Mouse (Mus musculus) liver, embryonic 13.5 days (tissue): ENCODE measurements around the gene Ahctf1. TPM values are rescaled to one million over a fixed set of nuclear protein-coding genes. Genes with fewer than 3 reads are reported as not detected.
"Not testable (repeated sequence)": the region's sequence is repeated elsewhere in the genome, so short reads cannot be mapped to it uniquely, and the experiment has no call there.

Experiments used
- ATAC-seq: fragments of 200-750 bp; cut with Nextera tagmentation; 2 replicates; pipeline ENCODE4 v1.8.0; 2017; ENCODE audit warnings: low read depth, mild to moderate bottlenecking, moderate number of reproducible peaks, moderate library complexity
- DNase-seq: peaks from one replicate; pipeline ENCODE4 v3.0.0; 2022
- H3K27ac ChIP-seq: fragments of 300-500 bp; sonication (generic); 2 replicates; pipeline ENCODE4 v1.5.1; 2015; ENCODE audit warnings: moderate library complexity, mild to moderate bottlenecking, inconsistent platforms
- H3K27me3 ChIP-seq: fragments of 300-500 bp; sonication (generic); 2 replicates; pipeline ENCODE4 v1.6.1; 2015; ENCODE audit warnings: mild to moderate bottlenecking, inconsistent platforms
- H3K36me3 ChIP-seq: fragments of 300-500 bp; sonication (generic); 2 replicates; pipeline ENCODE4 v1.6.1; 2015; ENCODE audit warnings: mild to moderate bottlenecking, inconsistent platforms
- H3K4me1 ChIP-seq: fragments of 300-500 bp; sonication (generic); replicated peaks from 2 replicates; pipeline ENCODE4 v1.6.1; 2015; ENCODE audit warnings: inconsistent platforms
- H3K4me2 ChIP-seq: fragments of 300-500 bp; sonication (generic); 2 replicates; pipeline ENCODE4 v1.6.1; 2015; ENCODE audit warnings: inconsistent platforms, mild to moderate bottlenecking, moderate library complexity
- H3K4me3 ChIP-seq: fragments of 300-500 bp; sonication (generic); replicated peaks from 2 replicates; pipeline ENCODE4 v1.5.1; 2015; ENCODE audit warnings: mild to moderate bottlenecking, inconsistent platforms
- H3K9ac ChIP-seq: fragments of 300-500 bp; sonication (generic); 2 replicates; pipeline ENCODE4 v1.6.1; 2015; ENCODE audit warnings: mild to moderate bottlenecking, inconsistent platforms
- H3K9me3 ChIP-seq: fragments of 300-500 bp; sonication (generic); replicated peaks from 2 replicates; pipeline ENCODE4 v1.6.1; 2016; ENCODE audit warnings: inconsistent platforms
- WGBS: fragments of 180-500 bp; shearing (Covaris S2); methylation state at CpG from one replicate; pipeline ENCODE4 v1.1.7; 2015; ENCODE audit not compliant: insufficient replicate concordance; 5-methylcytosine and 5-hydroxymethylcytosine counted together
- polyA plus RNA-seq: library from polyadenylated mRNA; unstranded; fragments of >200 nt; fragmentation: Nextera tagmentation; extraction: Ambion mirVana; gene quantifications from 2 replicates; pipeline ENCODE4 v1.2.1, GENCODE M21; 2015

Ahctf1 gene
- polyA plus RNA-seq, 1 experiment from 2014 or later, result 19.7 TPM

DNA sequence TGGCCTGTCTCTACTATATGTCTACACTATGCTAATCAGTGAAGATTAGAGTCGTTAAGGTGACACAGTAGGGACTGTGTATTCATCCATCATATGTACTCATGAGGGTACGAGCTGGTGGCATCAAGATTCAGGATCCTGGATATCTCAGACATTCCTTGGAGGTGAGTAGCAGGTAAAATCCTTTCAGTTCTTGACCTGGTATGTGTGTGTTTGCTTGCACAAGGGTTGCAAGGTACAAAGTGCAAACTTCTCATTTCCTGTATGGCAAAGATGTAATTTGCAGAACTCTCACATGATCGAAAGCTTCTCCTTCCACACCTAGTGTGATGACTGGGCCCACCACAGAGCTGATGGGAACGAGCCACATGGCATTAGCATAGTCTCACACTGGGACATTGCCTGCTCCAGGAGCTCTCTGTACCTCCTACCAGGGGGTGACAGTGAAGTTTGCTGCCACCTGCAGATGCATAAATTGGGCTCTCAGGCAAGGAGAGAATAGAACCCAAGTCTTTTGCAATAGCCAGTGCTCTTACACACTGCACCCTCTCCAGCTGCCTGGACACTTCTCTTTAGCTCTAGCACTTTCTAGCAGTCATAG lies 59.8 kb downstream of the Ahctf1 start:
- H3K4me3 ChIP-seq, result no peak overlapping the region
- 71% methylated on average over 4 of the region's 4 CpGs for WGBS
- H3K9ac ChIP-seq, result no peak overlapping the region
- no peak overlapping the region for H3K27ac ChIP-seq
- peaks cover 51% of the 10 kb centered on the region for H3K36me3 ChIP-seq
- peak; percentile 56 for ATAC-seq
- H3K9me3 ChIP-seq, result no peaks in the 10 kb centered on the region
- DNase-seq, result no peak
- 0 out of 2 replicates have a peak, but pooled peaks cover 7% of the 10 kb centered on the region for H3K4me1 ChIP-seq
- H3K27me3 ChIP-seq, result no peaks in the 10 kb centered on the region
- H3K4me2 ChIP-seq, result no peak overlapping the region

DNA sequence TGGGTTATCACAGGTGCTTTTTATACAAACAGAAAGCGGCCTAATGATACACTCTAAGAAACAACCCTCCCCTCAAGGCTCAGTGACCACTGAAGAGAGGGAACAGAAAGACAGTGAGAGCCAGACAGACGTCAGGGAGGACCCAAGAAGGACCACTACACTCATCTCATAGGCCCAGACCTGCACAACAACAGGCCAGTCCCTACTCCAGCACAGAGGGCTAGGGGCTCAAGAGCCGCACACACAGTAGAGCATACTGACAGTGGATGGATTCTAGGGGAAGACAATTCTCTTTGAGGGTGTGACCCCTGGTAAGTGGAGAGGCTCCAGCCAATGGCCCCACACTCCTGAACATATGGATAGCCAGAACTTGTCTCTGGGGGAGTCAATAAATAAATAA lies 67.0 kb downstream of the Ahctf1 start:
- Histone ChIP-seq H3K27ac (no peak overlapping the region), H3K9ac (no peak overlapping the region), H3K27me3 (0 out of 2 replicates have a peak, but pooled peaks cover 6% of the 10 kb centered on the region), H3K36me3 (no peaks in the 10 kb centered on the region), H3K4me1 (0 out of 2 replicates have a peak, but pooled peaks cover 3% of the 10 kb centered on the region), H3K4me2 (no peak overlapping the region), H3K4me3 (no peak overlapping the region), H3K9me3 (no peaks in the 10 kb centered on the region)
- DNase-seq (no peak), ATAC-seq (no peak)
- WGBS, result 71% methylated on average over 3 of the region's 3 CpGs

- Histone ChIP-seq H3K4me1 (0 out of 2 replicates have a peak, but pooled peaks cover 3% of the 10 kb centered on the region), H3K4me3 (0 out of 2 replicates have a peak overlapping the region, but pooled peaks have one; percentile 18), H3K4me2 (peak overlapping the region; percentile 39), H3K36me3 (no peaks in the 10 kb centered on the region), H3K9me3 (no peaks in the 10 kb centered on the region), H3K27me3 (0 out of 2 replicates have a peak, but pooled peaks cover 6% of the 10 kb centered on the region), H3K9ac (no peak overlapping the region), H3K27ac (no peak overlapping the region)
- ATAC-seq, result peak; percentile 51
- DNase-seq, result peak; percentile 57
- WGBS, result 21% methylated on average over 15 of the region's 15 CpGs
Observed at GRCm38 (mm10) chr1:179734500-179735474, 68.7 kb downstream of the Ahctf1 start.

GRCm38 (mm10) chr1:179731391-179731790 lies 72.1 kb downstream of the Ahctf1 start:
- H3K36me3 ChIP-seq, result no peaks in the 10 kb centered on the region
- no peak overlapping the region for H3K9ac ChIP-seq
- H3K9me3 ChIP-seq, result peaks cover 5% of the 10 kb centered on the region; the same call in 1 of the 2 replicates
- H3K27me3 ChIP-seq, result 0 out of 2 replicates have a peak, but pooled peaks cover 6% of the 10 kb centered on the region
- no peak for DNase-seq
- no peak overlapping the region for H3K4me2 ChIP-seq
- H3K4me1 ChIP-seq, result 0 out of 2 replicates have a peak, but pooled peaks cover 3% of the 10 kb centered on the region
- H3K4me3 ChIP-seq, result no peak overlapping the region
- WGBS, result 82% methylated on average over 3 of the region's 3 CpGs
- no peak overlapping the region for H3K27ac ChIP-seq
- no peak for ATAC-seq

DNA sequence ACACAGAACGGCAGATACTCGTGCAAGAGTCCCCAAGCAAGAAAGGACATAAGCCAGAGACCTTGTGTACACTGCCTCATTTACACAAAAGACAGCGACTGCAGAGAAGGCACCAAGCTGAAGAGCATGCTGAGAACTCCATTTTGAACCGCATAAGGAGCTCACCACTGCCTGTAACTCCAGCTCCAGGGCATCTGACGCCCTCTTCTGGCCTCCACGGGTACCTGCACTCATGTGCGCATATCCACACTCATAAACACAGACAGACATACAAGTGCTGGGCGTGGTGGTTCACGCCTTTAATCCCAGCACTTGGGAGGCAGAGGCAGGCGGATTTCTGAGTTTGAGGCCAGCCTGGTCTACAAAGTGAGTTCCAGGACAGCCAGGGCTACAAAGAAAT lies 74.8 kb downstream of the Ahctf1 start:
- DNase-seq, result no peak
- Histone ChIP-seq H3K9me3 (peaks cover 5% of the 10 kb centered on the region; the same call in 1 of the 2 replicates), H3K36me3 (no peaks in the 10 kb centered on the region), H3K27me3 (0 out of 2 replicates have a peak, but pooled peaks cover 7% of the 10 kb centered on the region), H3K4me3 (no peak overlapping the region), H3K4me1 (no peaks in the 10 kb centered on the region), H3K9ac (no peak overlapping the region), H3K4me2 (no peak overlapping the region), H3K27ac (no peak overlapping the region)
- no peak for ATAC-seq
- WGBS, result 72% methylated on average over 10 of the region's 10 CpGs

GRCm38 (mm10) chr1:179722811-179723469 lies 80.5 kb downstream of the Ahctf1 start:
- Histone ChIP-seq H3K27me3 (0 out of 2 replicates have a peak, but pooled peaks cover 9% of the 10 kb centered on the region), H3K27ac (no peak overlapping the region), H3K9me3 (no peaks in the 10 kb centered on the region), H3K36me3 (no peaks in the 10 kb centered on the region), H3K9ac (no peak overlapping the region), H3K4me1 (no peaks in the 10 kb centered on the region), H3K4me2 (no peak overlapping the region), H3K4me3 (no peak overlapping the region)
- 59% methylated on average over 8 of the region's 8 CpGs for WGBS
- DNase-seq, result no peak
- no peak for ATAC-seq

GRCm38 (mm10) chr1:179715786-179716185 lies 87.7 kb downstream of the Ahctf1 start:
- ATAC-seq (peak; percentile 96), DNase-seq (peak; percentile 39)
- no peak overlapping the region for H3K4me2 ChIP-seq
- WGBS, result 34% methylated on average over 4 of the region's 4 CpGs
- no peaks in the 10 kb centered on the region for H3K36me3 ChIP-seq
- H3K27me3 ChIP-seq, result no peaks in the 10 kb centered on the region
- H3K9ac ChIP-seq, result no peak overlapping the region
- no peak overlapping the region for H3K4me3 ChIP-seq
- peaks cover 12% of the 10 kb centered on the region for H3K4me1 ChIP-seq
- peak overlapping the region; percentile 53; the same call in 1 of the 2 replicates for H3K27ac ChIP-seq
- peaks cover 4% of the 10 kb centered on the region; the same call in 1 of the 2 replicates for H3K9me3 ChIP-seq

GRCm38 (mm10) chr1:179715289-179715688 lies 88.2 kb downstream of the Ahctf1 start:
- not testable (repeated sequence) for H3K9me3 ChIP-seq, H3K27me3 ChIP-seq, H3K4me2 ChIP-seq, DNase-seq, H3K9ac ChIP-seq, H3K36me3 ChIP-seq, H3K4me3 ChIP-seq
- Histone ChIP-seq H3K27ac (peak overlapping the region; percentile 29; the same call in 1 of the 2 replicates), H3K4me1 (peaks cover 12% of the 10 kb centered on the region)
- 61% methylated on average over 4 of the region's 4 CpGs for WGBS
- ATAC-seq, result peak; percentile 55

DNA sequence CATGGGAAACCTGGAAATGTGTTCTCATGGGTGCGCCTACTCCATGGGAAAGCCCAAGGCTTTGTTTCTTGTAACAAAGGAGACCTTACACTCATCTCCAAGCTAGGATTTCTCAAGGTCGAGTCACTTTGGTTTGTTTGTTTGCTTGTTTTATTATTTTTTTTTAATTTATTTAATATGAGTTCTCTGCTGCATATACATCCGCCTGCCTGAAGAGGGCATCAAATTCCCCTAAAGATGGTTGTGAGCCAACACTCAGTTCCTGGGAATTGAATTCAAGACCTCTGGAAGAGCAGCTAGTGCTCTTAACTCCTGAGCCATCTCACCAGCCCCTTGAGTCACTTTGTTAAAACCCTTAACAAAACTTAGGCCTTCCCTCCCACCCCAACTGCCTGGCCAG lies 90.1 kb downstream of the Ahctf1 start:
- DNase-seq (no peak), ATAC-seq (no peak)
- peaks cover 4% of the 10 kb centered on the region; the same call in 1 of the 2 replicates for H3K9me3 ChIP-seq
- H3K4me3 ChIP-seq, result no peak overlapping the region
- no peak overlapping the region for H3K27ac ChIP-seq
- H3K27me3 ChIP-seq, result no peaks in the 10 kb centered on the region
- H3K4me2 ChIP-seq, result no peak overlapping the region
- WGBS, result 63% methylated on average over 3 of the region's 3 CpGs
- H3K9ac ChIP-seq, result no peak overlapping the region
- H3K36me3 ChIP-seq, result no peaks in the 10 kb centered on the region
- peaks cover 12% of the 10 kb centered on the region for H3K4me1 ChIP-seq

DNA sequence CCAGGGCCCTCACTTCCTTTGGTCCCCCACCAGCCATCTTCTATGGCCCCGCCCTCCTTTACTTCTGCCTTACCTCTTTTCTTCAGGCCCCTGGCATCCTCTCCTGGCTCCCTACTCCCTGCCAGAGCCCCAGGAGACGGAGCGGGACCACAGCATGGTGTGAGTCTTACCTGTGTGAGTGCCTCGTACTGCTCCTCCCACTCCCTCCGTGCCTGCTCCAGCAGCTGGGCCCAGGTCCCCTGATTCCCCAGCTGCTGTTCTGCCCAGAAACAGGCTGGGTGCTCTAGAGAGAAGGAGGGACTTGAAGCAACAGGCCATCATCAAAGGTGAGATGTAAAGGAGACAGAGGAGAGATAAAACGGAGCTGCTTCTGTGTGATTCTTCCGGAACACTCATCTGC lies 90.8 kb downstream of the Ahctf1 start:
- ATAC-seq (no peak), DNase-seq (no peak)
- no peak overlapping the region for H3K4me3 ChIP-seq
- WGBS, result 79% methylated on average over 7 of the region's 7 CpGs
- no peaks in the 10 kb centered on the region for H3K27me3 ChIP-seq
- no peak overlapping the region for H3K27ac ChIP-seq
- H3K4me2 ChIP-seq, result no peak overlapping the region
- H3K9me3 ChIP-seq, result peaks cover 4% of the 10 kb centered on the region; the same call in 1 of the 2 replicates
- H3K36me3 ChIP-seq, result no peaks in the 10 kb centered on the region
- H3K4me1 ChIP-seq, result peaks cover 12% of the 10 kb centered on the region
- H3K9ac ChIP-seq, result no peak overlapping the region

GRCm38 (mm10) chr1:179710739-179711138 lies 92.7 kb downstream of the Ahctf1 start:
- H3K4me2 ChIP-seq, result no peak overlapping the region
- peaks cover 2% of the 10 kb centered on the region for H3K4me1 ChIP-seq
- 35% methylated on average over 5 of the region's 5 CpGs for WGBS
- H3K9me3 ChIP-seq, result peaks cover 4% of the 10 kb centered on the region; the same call in 1 of the 2 replicates
- no peak overlapping the region for H3K4me3 ChIP-seq
- H3K27ac ChIP-seq, result no peak overlapping the region
- no peaks in the 10 kb centered on the region for H3K27me3 ChIP-seq
- no peak for DNase-seq
- ATAC-seq, result no peak
- no peaks in the 10 kb centered on the region for H3K36me3 ChIP-seq
- no peak overlapping the region for H3K9ac ChIP-seq
